Mouse (Mus musculus): ENCODE results near the gene Zfp26. TPM values are rescaled to one million over a fixed set of nuclear protein-coding genes. Genes with fewer than 3 reads are reported as not detected.

Gene Zfp26
- total and polyA plus RNA-seq, 3 experiments, result 11.7 to 17.3 (median 13.3) TPM

- Histone ChIP-seq H3K4me1 (ENCODE audit: control insufficient read depth in 1 of 2, insufficient read depth in 2 of 2) (peaks cover 0 to 29% of the 10 kb centered on the region in 2 experiments; a peak in 2 of 4 replicates), H3K27ac (ENCODE audit: insufficient read depth, low read depth) (no peak overlapping the region), H3K4me2 (ENCODE audit: insufficient read depth, low read depth, poor library complexity, severe bottlenecking) (no peak overlapping the region), H3K9me3 (replicated peaks; ENCODE audit: low read length) (no peaks in the 10 kb centered on the region), H3K9ac (ENCODE audit: insufficient read depth, low read depth) (no peak overlapping the region), H3K36me3 (replicated peaks in 1 of 2; ENCODE audit: control insufficient read depth in 1 of 2, insufficient read depth in 1 of 2, low read length in 1 of 2) (peaks cover 36 to 87% of the 10 kb centered on the region in 2 experiments), H3K79me2 (replicated peaks; ENCODE audit: control insufficient read depth, extremely low read depth, insufficient read depth, poor library complexity, severe bottlenecking) (peaks cover 20% of the 10 kb centered on the region), H3K4me3 (replicated peaks in 1 of 3; ENCODE audit: low read depth in 2 of 3, low read length in 2 of 3, poor library complexity in 1 of 3) (no peak overlapping the region), H3K27me3 (replicated peaks) (no peaks in the 10 kb centered on the region)
- no peak for TF ChIP-seq POLR2A (IDR thresholded peaks at IDR 0.05; ENCODE audit: low read depth, low read length)
- no peak for TF ChIP-seq SIN3A (IDR thresholded peaks at IDR 0.05; ENCODE audit: low read length)
- TF ChIP-seq ZC3H11A (IDR thresholded peaks at IDR 0.05; ENCODE audit: low read depth, low read length), result no peak
- TF ChIP-seq ETS1 (conservative IDR thresholded peaks at IDR 0.05; ENCODE audit: low read depth, low read length), result no peak
- TF ChIP-seq E2F4 (IDR thresholded peaks at IDR 0.05; ENCODE audit: insufficient replicate concordance, low read depth, low read length), result no peak
- dilution Hi-C loops (cut with MboI; ENCODE audit: extremely low pct_ligation_motif_present, extremely low pct_unique_long_range_greater_than_20kb, low sequenced_read_pairs) (no loop called here), in situ Hi-C loops (cut with MboI; ENCODE audit: low pct_ligation_motif_present, low pct_unique_long_range_greater_than_20kb, low sequenced_read_pairs) (no loop called here)
- DNase-seq (ENCODE audit: extremely low read depth), result no peak
These were observed 49.7 kb upstream of the Zfp26 start for GRCm38 (mm10) chr9:20509676-20510075.

DNA sequence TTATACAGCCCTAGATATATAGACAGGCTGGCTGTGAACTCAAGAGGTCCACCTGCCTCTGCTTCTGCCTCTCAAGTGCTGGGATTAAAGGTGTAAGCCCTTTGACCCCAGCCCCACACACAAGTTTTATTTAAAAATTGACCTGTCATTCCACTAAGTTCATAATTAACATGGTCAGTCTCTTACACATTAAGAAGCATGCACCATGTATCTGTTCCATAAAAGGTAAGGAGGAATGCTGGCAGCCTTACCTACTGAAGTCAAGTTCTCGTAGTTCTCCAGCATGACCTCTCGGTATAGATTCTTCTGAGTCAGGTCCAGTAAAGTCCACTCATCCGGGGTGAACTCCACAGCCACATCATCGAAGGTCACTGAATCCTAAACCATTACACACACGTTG lies 44.8 kb upstream of the Zfp26 start:
- Histone ChIP-seq H3K79me2 (replicated peaks; ENCODE audit: control insufficient read depth, extremely low read depth, insufficient read depth, poor library complexity, severe bottlenecking) (peaks cover 4% of the 10 kb centered on the region), H3K9me3 (replicated peaks; ENCODE audit: low read length) (no peaks in the 10 kb centered on the region), H3K4me2 (ENCODE audit: insufficient read depth, low read depth, poor library complexity, severe bottlenecking) (no peak overlapping the region), H3K4me1 (ENCODE audit: control insufficient read depth in 1 of 2, insufficient read depth in 2 of 2) (peaks cover 2 to 12% of the 10 kb centered on the region in 2 experiments; a peak in 2 of 4 replicates), H3K36me3 (replicated peaks in 1 of 2; ENCODE audit: control insufficient read depth in 1 of 2, insufficient read depth in 1 of 2, low read length in 1 of 2) (peaks cover 57 to 90% of the 10 kb centered on the region in 2 experiments), H3K9ac (ENCODE audit: insufficient read depth, low read depth) (no peak overlapping the region), H3K27ac (ENCODE audit: insufficient read depth, low read depth) (no peak overlapping the region), H3K27me3 (replicated peaks) (no peaks in the 10 kb centered on the region), H3K4me3 (replicated peaks in 1 of 3; ENCODE audit: low read depth in 2 of 3, low read length in 2 of 3, poor library complexity in 1 of 3) (no peak overlapping the region)
- in situ Hi-C loops (cut with MboI; ENCODE audit: low pct_ligation_motif_present, low pct_unique_long_range_greater_than_20kb, low sequenced_read_pairs), result no loop called here
- DNase-seq (ENCODE audit: extremely low read depth), result no peak
- dilution Hi-C loops (cut with MboI; ENCODE audit: extremely low pct_ligation_motif_present, extremely low pct_unique_long_range_greater_than_20kb, low sequenced_read_pairs), result no loop called here
- TF ChIP-seq TBP (conservative IDR thresholded peaks at IDR 0.05; ENCODE audit: low read depth, low read length) (no peak), EP300 (IDR thresholded peaks at IDR 0.05; ENCODE audit: low read length) (no peak), CHD1 (IDR thresholded peaks at IDR 0.05; ENCODE audit: low read depth, low read length) (no peak), MYC (IDR thresholded peaks at IDR 0.05; ENCODE audit: low read depth, low read length) (no peak), UBTF (IDR thresholded peaks at IDR 0.05; ENCODE audit: low read depth, low read length) (no peak), JUND (conservative IDR thresholded peaks at IDR 0.05; ENCODE audit: low read depth, low read length) (no peak), CHD2 (IDR thresholded peaks at IDR 0.05; ENCODE audit: low read length) (no peak), ELF1 (IDR thresholded peaks at IDR 0.05; ENCODE audit: low read depth, low read length) (no peak), IRF4 (IDR thresholded peaks at IDR 0.05; ENCODE audit: low read depth, low read length) (no peak), GABPA (IDR thresholded peaks at IDR 0.05; ENCODE audit: insufficient replicate concordance, low read depth, low read length) (no peak), ZMIZ1 (IDR thresholded peaks at IDR 0.05; ENCODE audit: low read depth, low read length) (no peak), KAT2A (IDR thresholded peaks at IDR 0.05; ENCODE audit: insufficient replicate concordance, low read length) (no peak), ZKSCAN1 (IDR thresholded peaks at IDR 0.05; ENCODE audit: borderline replicate concordance, low read depth, low read length) (no peak), RCOR1 (conservative IDR thresholded peaks at IDR 0.05; ENCODE audit: low read depth, low read length) (no peak), E2F4 (IDR thresholded peaks at IDR 0.05; ENCODE audit: insufficient replicate concordance, low read depth, low read length) (no peak), ZNF384 (IDR thresholded peaks at IDR 0.05; ENCODE audit: low read depth, low read length) (no peak), POLR2AphosphoS2 (IDR thresholded peaks at IDR 0.05; ENCODE audit: low read depth, low read length) (no peak)
